24 mouse cellular contexts compared by ENCODE assay signal in the genomic region with DNA sequence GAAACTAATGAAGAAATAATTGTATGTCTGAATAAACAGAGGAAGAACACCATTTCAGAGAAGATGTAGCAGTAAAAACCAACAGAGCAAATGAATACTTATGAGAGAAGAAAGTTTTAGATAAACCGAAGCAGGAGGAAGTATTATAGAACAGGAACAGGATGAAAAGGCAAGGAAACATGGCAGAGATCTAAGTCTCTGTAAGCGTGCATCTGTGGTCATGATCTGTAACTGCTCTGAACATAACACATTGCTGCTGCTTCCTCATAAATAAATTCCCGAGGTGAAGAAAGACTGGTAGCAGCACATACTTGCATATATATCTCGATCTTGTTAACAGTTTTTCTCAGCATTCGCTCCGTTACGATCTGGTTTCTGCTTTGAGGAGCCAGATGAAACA.
"Had no signal": no experiment of that assay in that cellular context is flagged by ENCODE, and none has a peak within 500 bp of the region (broad histone marks: within the 10 kb centered on the region; RNA-seq: fewer than 3 reads in every experiment).

No protein-coding gene starts in this region.

- DNase-seq: kidney, adult 11 months; kidney, adult 8-10 months; kidney, postnatal 10 days; kidney, postnatal 36 days; layer of hippocampus, postnatal 36 days; liver; lung, adult 18-20 months; lung, postnatal 10 days; lung, postnatal 36 days; midbrain, embryonic 14.5 days; retina, postnatal 1 day; right cerebral cortex, postnatal 25 days; spleen, adult 18-20 months; thymus, adult 18-20 months; thymus, postnatal 14 days; thymus, postnatal 4 days had no signal

- H3K27me3 ChIP-seq: kidney, embryonic 15.5 days; limb, embryonic 13.5 days; liver, embryonic 12.5 days; liver, embryonic 15.5 days; lung, embryonic 15.5 days; neural tube, embryonic 13.5 days had no signal

- H3K36me3 ChIP-seq: kidney, embryonic 15.5 days; limb, embryonic 10.5 days; limb, embryonic 13.5 days; liver, embryonic 12.5 days; liver, embryonic 15.5 days; lung, embryonic 15.5 days; neural tube, embryonic 13.5 days had no signal

- H3K9me3 ChIP-seq: kidney, embryonic 15.5 days; limb, embryonic 10.5 days; limb, embryonic 13.5 days; liver, embryonic 12.5 days; liver, embryonic 15.5 days; lung, embryonic 15.5 days; neural tube, embryonic 13.5 days had no signal

- H3K9ac ChIP-seq: kidney, embryonic 15.5 days; limb, embryonic 13.5 days; liver, embryonic 12.5 days; liver, embryonic 15.5 days; lung, embryonic 15.5 days; neural tube, embryonic 13.5 days had no signal

- H3K4me2 ChIP-seq: kidney, embryonic 15.5 days; limb, embryonic 13.5 days; liver, embryonic 12.5 days; liver, embryonic 15.5 days; lung, embryonic 15.5 days; neural tube, embryonic 13.5 days had no signal

- H3K4me1 ChIP-seq: kidney, embryonic 15.5 days; limb, embryonic 10.5 days; limb, embryonic 13.5 days; liver, embryonic 12.5 days; liver, embryonic 15.5 days; lung, embryonic 15.5 days; neural tube, embryonic 13.5 days had no signal

- H3K4me3 ChIP-seq: kidney, embryonic 15.5 days; left cerebral cortex, adult 2 months; limb, embryonic 10.5 days; limb, embryonic 13.5 days; liver, embryonic 12.5 days; liver, embryonic 15.5 days; lung, embryonic 15.5 days; neural tube, embryonic 13.5 days had no signal

- H3K27ac ChIP-seq: kidney, embryonic 15.5 days; left cerebral cortex, adult 2 months; limb, embryonic 10.5 days; limb, embryonic 13.5 days; liver, embryonic 12.5 days; liver, embryonic 15.5 days; lung, embryonic 15.5 days; neural tube, embryonic 13.5 days had no signal

- ATAC-seq: liver, embryonic 12.5 days had no signal
